Mouse (Mus musculus) Muller cell, postnatal 12 days (primary cell): ENCODE data around the gene G6pc3.
"Not testable (repeated sequence)": the region's sequence is repeated elsewhere in the genome, so short reads cannot be mapped to it uniquely, and the experiment has no call there.

ENCODE experiments used
- DNase-seq: peaks from one replicate; pipeline ENCODE4 v3.0.0-alpha.2; 2015; ENCODE audit errors: inconsistent ontology term

G6pc3 gene

DNA sequence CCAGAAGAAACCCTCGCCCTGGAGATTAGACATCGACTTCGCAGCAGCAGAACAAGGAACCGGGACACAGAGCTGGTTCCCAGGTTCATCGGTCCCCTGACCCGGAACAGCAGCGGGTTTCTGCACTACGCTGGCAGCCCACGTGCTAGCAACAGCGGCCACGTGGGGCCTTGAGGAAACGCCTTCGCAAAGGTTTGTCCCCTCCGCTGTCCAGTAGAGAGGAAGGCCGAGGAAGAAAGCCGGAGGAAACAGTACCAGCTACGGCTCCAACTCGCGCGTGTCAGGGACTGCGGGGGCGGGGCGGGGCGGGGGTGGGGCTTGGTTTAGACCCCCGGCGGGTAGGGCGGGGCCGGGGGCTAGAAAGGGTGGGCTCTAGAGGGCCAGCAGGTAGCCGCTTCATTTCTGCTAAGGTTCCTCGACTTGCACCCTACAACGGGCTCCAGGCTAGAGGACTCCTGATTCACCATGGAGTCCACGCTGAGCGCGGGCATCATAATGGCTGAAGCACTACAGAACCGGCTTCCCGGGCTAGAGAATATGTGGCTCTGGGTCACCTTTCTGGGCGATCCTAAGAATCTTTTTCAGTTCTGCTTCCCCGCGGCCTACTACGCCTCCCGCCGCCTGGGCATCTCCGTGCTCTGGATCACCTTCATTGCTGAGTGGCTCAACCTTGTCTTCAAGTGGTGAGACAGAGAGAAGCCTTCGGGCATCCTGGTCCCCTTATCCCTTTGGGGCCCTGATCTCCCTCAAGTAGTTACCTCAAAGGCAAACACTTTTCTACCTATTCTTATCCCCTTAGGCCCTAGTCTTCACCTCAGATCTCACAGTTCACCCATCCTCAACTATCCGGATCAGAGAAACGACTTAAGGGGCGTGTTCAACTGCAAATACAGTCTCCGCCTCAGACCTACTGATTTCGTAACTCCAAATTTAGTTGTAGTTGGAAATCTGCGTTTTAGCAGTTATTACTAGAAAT, at the start of gene G6pc3:
Gene G6pc3, plus strand, starts transcription at position 160 of the 976 bp plus-strand sequence.
- DNase-seq, result peak; percentile 85

DNA sequence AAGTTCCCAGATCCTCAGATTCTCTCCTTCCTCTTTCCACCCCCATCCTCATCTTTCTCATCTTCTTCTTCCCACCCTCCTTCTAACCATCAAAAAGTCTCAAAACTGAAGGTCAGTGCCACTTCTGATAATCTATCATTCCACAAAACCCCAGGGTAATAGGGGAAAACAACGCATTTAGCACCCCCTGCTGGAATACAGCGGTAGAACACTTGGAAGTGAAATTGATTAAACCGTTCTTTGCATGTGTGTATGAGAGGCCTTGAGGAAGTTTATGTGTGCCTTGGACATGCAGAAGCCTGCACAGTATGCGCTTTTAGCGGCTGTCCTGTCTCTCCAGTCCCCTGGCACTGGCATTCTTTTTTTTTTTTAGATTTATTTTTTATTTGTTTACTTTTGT, 48.9 kb upstream of the G6pc3 start:
- DNase-seq, result peak; percentile 37

DNA sequence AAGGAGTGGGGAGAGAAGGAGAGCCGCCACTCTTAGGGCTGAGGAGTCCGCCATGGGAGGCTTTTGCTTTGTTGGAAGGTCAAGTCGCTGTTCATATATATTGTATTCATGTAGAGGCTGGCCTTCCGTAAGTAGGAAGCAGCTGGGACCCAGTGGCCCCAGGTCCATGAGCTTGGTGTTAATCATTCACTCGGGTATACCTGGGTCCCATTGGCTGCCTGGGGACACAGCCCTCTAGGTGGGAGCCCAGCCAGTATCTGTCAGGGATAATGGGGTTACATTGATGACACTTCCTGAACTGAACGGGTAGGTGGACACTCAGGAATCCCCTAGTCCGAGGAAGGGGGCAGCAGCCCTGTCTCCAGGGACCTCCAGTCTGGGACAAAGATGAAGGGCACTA, 47.1 kb upstream of the G6pc3 start:
- no peak for DNase-seq

GRCm38 (mm10) chr11:102144957-102145470, 44.4 kb upstream of the G6pc3 start:
- no peak for DNase-seq

- DNase-seq, result peak; percentile 17
Measured at GRCm38 (mm10) chr11:102145471-102146001, 43.9 kb upstream of the G6pc3 start, which contains the start of gene Nags. TSS of gene Nags (plus strand) at chr11:102145513.

DNA sequence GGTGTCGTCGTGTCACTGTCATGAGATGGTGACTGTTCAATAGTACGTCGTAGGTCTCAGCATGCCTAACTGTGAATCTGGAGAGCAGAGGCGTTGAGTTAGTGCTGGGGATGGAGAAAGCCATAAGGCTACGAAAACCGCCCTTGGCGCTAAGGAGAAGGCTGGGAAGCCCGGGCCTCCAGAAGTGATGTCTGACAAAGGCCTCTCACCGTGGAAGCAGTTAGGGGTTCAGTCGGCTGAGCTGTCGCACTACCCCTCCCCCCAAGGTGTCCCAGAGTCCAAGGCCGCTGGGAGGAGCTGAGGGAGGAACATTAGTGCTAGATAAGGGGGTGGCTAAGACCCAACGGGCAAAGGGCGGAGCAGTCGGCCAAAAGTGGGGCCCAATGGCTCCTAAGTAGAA, 43.4 kb upstream of the G6pc3 start:
- no peak for DNase-seq

GRCm38 (mm10) chr11:102146531-102146930, 42.9 kb upstream of the G6pc3 start:
- DNase-seq, result no peak

DNA sequence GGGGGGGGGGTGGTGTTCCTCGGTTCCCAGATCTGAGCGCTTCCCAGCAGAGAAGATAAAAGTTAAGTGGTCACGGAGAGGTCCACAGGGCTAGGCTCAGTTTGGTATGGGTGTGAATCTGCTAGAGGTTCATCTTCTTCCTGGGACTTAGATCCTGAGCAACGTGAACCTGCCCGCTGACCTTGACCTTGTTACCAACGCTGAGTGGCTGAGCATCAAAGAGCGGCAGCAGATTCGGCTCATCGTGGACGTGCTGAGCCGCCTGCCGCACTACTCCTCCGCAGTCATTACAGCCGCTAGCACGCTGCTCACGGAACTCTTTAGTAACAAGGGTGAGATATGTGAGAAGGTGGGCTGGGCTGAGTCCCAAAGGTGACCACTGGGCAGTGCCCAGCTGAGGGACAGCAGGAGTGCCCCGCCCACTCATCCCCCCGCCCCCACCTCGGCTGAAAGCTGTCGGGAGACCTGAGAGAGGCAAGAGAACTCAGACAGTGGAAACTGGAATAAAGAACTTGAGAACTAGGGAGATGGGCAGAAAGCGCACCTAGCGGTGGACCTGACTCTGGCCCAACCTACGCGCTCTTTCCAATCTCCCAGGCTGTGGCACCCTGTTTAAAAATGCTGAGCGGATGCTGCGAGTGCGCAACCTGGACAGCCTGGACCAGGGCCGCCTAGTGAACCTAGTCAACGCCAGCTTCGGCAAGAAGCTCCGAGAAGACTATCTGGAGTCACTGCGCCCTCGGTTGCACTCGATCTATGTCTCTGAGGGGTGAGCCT, 42.0 kb upstream of the G6pc3 start:
- DNase-seq, result no peak

DNA sequence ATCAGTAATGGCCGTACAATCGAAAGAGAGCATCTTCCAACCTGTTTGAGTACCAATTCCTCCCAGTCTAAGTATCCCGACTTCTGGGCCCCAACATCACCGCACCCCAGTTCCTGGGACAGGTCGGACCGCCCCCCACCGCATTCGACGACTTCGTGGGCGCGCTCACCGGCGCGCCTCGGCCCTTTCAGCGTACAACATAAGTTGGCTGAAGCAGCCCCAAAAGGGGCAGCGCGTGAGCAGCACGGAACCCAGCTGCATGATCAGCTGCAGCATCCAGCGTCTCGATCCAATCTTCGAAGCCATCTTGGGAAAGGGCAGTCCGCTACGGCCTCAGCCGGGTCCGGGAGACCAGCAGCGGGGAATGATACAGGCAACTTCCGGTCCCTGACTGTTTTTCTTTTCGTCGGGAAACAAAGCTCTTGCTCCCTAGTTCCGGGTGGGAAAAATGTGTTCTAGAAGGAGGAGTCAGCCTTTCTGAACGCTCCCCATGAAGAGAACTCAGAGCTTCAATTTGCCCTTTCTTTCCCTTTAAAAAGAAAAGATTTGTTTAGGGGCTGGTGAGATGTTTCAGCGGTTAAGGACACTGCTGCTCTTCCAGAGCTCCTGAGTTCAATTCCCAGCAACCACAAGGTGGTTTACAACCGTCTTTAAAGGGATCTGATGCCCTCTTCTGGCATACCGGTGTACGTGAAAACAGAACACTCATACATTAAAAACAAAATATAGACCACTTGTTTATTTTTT, 33.2 kb upstream of the G6pc3 start, which contains the start of gene Tmem101:
Gene Tmem101, minus strand, starts transcription at position 366 of the 747 bp plus-strand sequence.
- DNase-seq, result peak; percentile 94

GRCm38 (mm10) chr11:102156786-102157089, 32.7 kb upstream of the G6pc3 start:
- no peak for DNase-seq

- DNase-seq, result not testable (repeated sequence)
Measured at GRCm38 (mm10) chr11:102158024-102158423, 31.4 kb upstream of the G6pc3 start.

DNA sequence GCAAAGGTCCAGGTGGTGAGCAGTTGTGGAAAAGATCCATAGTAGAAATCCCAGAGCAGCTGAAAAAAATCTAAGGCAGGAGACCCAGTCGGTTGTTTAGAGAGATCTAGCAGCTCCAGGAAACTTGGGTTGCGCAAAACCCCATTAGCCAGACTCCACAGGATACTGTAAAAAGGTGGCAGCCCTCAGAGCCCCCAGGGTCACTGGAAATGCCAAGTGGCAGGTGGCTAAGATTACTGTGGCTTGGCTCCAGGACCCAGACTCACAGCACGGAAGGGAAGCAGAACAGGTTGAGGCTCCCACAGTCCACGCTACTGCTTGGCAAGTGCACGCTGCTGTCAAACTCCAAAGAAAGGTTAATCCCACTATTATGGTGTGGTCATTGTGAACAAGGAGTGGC, 29.6 kb upstream of the G6pc3 start:
- no peak for DNase-seq

- DNase-seq, result no peak
Measured at GRCm38 (mm10) chr11:102165971-102166722, 23.3 kb upstream of the G6pc3 start.

DNA sequence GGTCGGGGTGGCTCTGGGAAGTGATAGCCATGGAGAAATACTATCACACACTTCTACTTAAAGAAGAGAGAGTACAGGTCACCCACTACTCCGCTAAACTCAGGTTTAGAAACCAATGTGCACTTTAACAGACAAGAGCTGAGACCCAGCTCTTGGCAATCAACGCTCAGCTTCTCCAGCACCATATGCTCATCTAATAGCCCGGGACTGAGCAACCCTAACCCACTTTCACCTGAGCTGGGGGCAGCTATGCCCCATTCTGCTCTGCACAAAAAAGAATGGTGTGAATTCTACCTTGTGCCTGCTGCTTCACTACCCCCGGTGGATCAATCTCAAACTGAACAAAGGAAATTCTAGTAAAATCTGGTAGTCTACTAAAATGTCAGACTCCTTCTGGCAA, 21.9 kb upstream of the G6pc3 start:
- no peak for DNase-seq

DNA sequence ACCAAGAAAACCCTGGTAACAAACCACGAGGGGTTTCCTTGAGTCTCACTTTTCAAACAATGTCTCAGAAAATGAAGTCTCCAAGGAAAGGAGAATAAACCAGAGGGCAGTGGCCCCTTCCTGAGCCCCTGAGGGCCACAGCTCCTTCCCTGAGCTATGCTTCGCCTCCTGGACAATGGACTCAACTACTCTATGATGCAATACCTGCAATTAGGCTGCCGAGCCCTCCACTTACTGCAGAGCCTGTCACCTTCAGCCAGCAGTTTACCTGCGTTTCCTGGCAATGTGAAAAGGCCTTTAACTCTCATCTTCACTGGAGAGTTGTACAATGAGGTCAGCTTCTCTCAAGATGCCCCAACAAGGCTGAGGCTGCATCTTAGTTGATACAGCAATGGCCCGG, 20.7 kb upstream of the G6pc3 start:
- DNase-seq, result no peak

GRCm38 (mm10) chr11:102179836-102180235, 9.6 kb upstream of the G6pc3 start:
- no peak for DNase-seq

DNA sequence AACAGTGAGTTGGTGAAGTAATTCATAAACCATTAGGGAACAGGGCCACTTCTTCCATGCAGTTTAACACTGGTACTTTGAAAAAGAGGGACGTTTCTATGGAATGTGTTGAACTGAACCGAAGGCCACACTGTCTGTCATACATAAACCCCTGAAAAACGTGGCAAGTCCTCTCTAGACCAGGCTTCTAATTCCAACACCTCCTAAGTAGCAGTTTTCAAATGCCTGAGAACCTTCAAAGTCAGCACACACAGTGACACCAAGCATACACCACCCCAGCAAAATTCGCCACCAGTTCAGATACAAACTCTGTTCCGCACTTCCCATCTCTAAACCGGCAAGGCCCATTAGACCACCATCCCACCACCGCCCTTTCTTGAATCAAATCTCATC, 5.2 kb upstream of the G6pc3 start:
- DNase-seq, result peak; percentile 40

- peak; percentile 96 for DNase-seq
Measured at GRCm38 (mm10) chr11:102184646-102185495, 4.5 kb upstream of the G6pc3 start, which contains the start of gene Lsm12. TSS of gene Lsm12 (minus strand) at chr11:102185296.

GRCm38 (mm10) chr11:102185677-102186076, 3.7 kb upstream of the G6pc3 start:
- DNase-seq, result no peak

DNA sequence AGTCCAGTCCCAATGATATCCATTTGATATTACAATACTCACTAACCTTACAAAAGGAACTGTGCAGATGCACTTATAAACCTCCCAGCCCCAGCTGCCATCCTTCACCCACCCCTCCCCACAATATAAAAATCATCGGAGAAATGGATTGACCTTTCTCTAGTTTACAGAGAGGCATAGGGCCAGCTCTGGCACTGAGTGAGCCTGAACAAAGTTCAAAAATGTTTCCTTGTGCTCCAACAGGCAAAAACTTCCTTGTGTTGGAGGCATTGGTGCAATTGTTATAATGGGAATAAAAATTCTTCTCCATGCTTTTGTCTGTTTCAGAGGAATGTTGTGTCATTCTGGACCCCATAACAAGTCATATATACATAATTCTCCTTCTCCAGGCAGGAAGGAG, 3.2 kb upstream of the G6pc3 start:
- DNase-seq, result no peak
